Mouse (Mus musculus) urinary bladder, adult 2 months (tissue): ENCODE measurements around the gene Mef2b. TPM values are rescaled to one million over a fixed set of nuclear protein-coding genes. Genes with fewer than 3 reads are reported as not detected.

ENCODE experiments used
- DNase-seq: peaks from one replicate; pipeline ENCODE4 v3.0.0; 2022; ENCODE audit warnings: low spot score
- polyA plus RNA-seq: library from polyadenylated mRNA; depleted of rRNA; stranded (reverse); fragments of >200 nt; gene quantifications from 2 replicates; pipeline ENCODE4 v1.2.3, GENCODE M21; 2012

Mef2b gene
- polyA plus RNA-seq, 1 experiment = 0.29 TPM

- DNase-seq = no peak
These were observed 5.4 kb upstream of the Mef2b start for GRCm38 (mm10) chr8:70134086-70134485.

GRCm38 (mm10) chr8:70134931-70135330 lies 4.6 kb upstream of the Mef2b start:
- no peak for DNase-seq

GRCm38 (mm10) chr8:70136591-70136990 lies 2.9 kb upstream of the Mef2b start:
- no peak for DNase-seq

GRCm38 (mm10) chr8:70137890-70138289 lies 1.6 kb upstream of the Mef2b start:
- DNase-seq = no peak

- DNase-seq = no peak
These were observed 470 bp downstream of the Mef2b start for GRCm38 (mm10) chr8:70139981-70140380.

- no peak for DNase-seq
These were observed 8.4 kb downstream of the Mef2b start for GRCm38 (mm10) chr8:70147678-70148607.

GRCm38 (mm10) chr8:70150158-70150557 lies 10.6 kb downstream of the Mef2b start:
- no peak for DNase-seq

GRCm38 (mm10) chr8:70152537-70153257 lies 13.2 kb downstream of the Mef2b start:
- DNase-seq = no peak

GRCm38 (mm10) chr8:70157240-70157800 lies 17.8 kb downstream of the Mef2b start:
- no peak for DNase-seq

- no peak for DNase-seq
These were observed 18.8 kb downstream of the Mef2b start for GRCm38 (mm10) chr8:70158069-70158853.

- no peak for DNase-seq
These were observed 19.7 kb downstream of the Mef2b start for GRCm38 (mm10) chr8:70159211-70159610.

GRCm38 (mm10) chr8:70160015-70160414 lies 20.5 kb downstream of the Mef2b start:
- DNase-seq = no peak

- no peak for DNase-seq
These were observed 23.8 kb downstream of the Mef2b start for GRCm38 (mm10) chr8:70163316-70163715.

GRCm38 (mm10) chr8:70166504-70167110 lies 27.1 kb downstream of the Mef2b start:
- DNase-seq = peak; percentile 54

GRCm38 (mm10) chr8:70170116-70170515 lies 30.6 kb downstream of the Mef2b start:
- DNase-seq = no peak

GRCm38 (mm10) chr8:70170748-70171147 lies 31.2 kb downstream of the Mef2b start:
- no peak for DNase-seq

GRCm38 (mm10) chr8:70171240-70171639 lies 31.7 kb downstream of the Mef2b start:
- DNase-seq = no peak

GRCm38 (mm10) chr8:70172043-70172681 lies 32.7 kb downstream of the Mef2b start, which contains the start of gene Tmem161a:
Gene Tmem161a (plus strand): TSS chr8:70172356.
- DNase-seq = peak; percentile 77

- DNase-seq = no peak
These were observed 33.8 kb downstream of the Mef2b start for GRCm38 (mm10) chr8:70173320-70173719.

- no peak for DNase-seq
These were observed 34.6 kb downstream of the Mef2b start for GRCm38 (mm10) chr8:70174079-70174478.

- DNase-seq = no peak
These were observed 38.7 kb downstream of the Mef2b start for GRCm38 (mm10) chr8:70178231-70178630.
